Mouse (Mus musculus): Measurements from ENCODE around the gene Olfr119.
"Not testable (repeated sequence)": the region's sequence is repeated elsewhere in the genome, so short reads cannot be mapped to it uniquely, and the experiment has no call there.

Olfr119 gene

GRCm38 (mm10) chr17:37696264-37696663, at the start of gene Olfr119:
TSS of gene Olfr119 (plus strand) at chr17:37696564.
- DNase-seq (ENCODE audit: low read depth, low spot score): not testable (repeated sequence)

DNA sequence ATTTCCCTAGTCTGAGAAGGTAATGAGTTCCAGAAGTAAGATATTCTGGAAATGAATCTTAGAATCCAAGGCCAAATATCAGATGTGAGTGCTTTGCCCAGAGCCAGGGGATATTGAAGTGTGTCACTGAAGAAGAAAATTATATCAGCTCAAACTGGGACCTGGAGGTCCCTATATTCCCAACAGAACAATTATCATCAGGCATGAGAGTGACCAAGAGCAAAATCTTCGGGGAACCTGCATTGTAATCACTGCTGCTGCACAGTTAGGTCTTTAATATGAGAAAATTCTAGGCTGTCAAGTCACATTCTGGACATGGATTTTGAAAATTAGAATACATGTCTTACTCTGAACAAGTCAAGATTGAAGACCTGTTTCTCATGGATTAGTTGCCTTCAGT, 32.7 kb upstream of the Olfr119 start, which contains the start of gene Olfr117:
Gene Olfr117, minus strand, starts transcription at position 101 of the 400 bp plus-strand sequence.
- no peak for DNase-seq (ENCODE audit: low read depth, low spot score)

- no peak for DNase-seq (ENCODE audit: low read depth, low spot score)
Observed at GRCm38 (mm10) chr17:37666688-37667087, 29.7 kb upstream of the Olfr119 start, which contains the start of gene Olfr118. TSS of gene Olfr118 (plus strand) at chr17:37666988.

GRCm38 (mm10) chr17:37721508-37721907, 25.1 kb downstream of the Olfr119 start, which contains the start of gene Olfr120:
TSS of gene Olfr120 (plus strand) at chr17:37721808.
- no peak for DNase-seq (ENCODE audit: low read depth, low spot score)

DNA sequence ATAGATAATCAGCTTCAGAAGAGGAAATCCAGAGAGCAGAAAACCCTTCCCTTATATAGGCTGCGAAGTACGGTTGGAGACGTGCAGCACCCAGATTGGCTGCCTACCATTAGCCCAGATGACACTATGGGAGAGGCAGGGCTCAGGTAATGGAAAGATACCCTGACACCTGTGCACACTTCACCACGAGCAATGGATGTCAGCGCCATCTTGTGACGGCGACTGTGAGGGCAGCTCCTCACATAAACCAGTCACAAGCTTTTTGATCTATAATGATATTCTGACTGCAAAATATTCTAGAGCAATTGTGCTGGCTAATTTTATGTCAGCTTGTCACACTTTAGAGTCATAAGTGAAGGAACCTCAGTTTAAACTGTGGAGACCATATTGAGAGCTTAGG, 41.7 kb downstream of the Olfr119 start:
- DNase-seq (ENCODE audit: low read depth, low spot score): peak; percentile 1

Data from WW6 (cell line).